Mouse (Mus musculus) embryonic facial prominence, embryonic 14.5 days (tissue): ENCODE results near the gene Eif4a1. TPM values are rescaled to one million over a fixed set of nuclear protein-coding genes. Genes with fewer than 3 reads are reported as not detected.

Experiments used
- ATAC-seq: fragments of 200-750 bp; cut with Nextera tagmentation; 2 replicates; pipeline ENCODE4 v1.8.0; 2017; ENCODE audit warnings: low read depth, moderate number of reproducible peaks, moderate TSS enrichment
- DNase-seq: peaks from one replicate; pipeline ENCODE4 v3.0.0-alpha.2; 2015; ENCODE audit warnings: low spot score
- H3K27ac ChIP-seq: fragments of 300-500 bp; sonication (generic); replicated peaks from 2 replicates; pipeline ENCODE4 v1.5.1; 2014; ENCODE audit warnings: low read depth, mild to moderate bottlenecking, low read length, moderate library complexity
- H3K27me3 ChIP-seq: fragments of 300-500 bp; sonication (generic); replicated peaks from 2 replicates; pipeline ENCODE4 v1.6.1; 2014; ENCODE audit warnings: low read length; ENCODE audit not compliant: control insufficient read depth, insufficient read depth
- H3K36me3 ChIP-seq: fragments of 300-500 bp; sonication (generic); 2 replicates; pipeline ENCODE4 v1.6.1; 2014; ENCODE audit warnings: low read length, mixed read lengths; ENCODE audit not compliant: control insufficient read depth, insufficient read depth
- H3K4me1 ChIP-seq: fragments of 300-500 bp; sonication (generic); 2 replicates; pipeline ENCODE4 v1.6.1; 2014; ENCODE audit warnings: antibody characterized with exemption, low read length; ENCODE audit not compliant: control insufficient read depth, insufficient read depth
- H3K4me2 ChIP-seq: fragments of 300-500 bp; sonication (generic); 2 replicates; pipeline ENCODE4 v1.6.1; 2014; ENCODE audit warnings: low read depth, mild to moderate bottlenecking, low read length, moderate library complexity, mixed read lengths
- H3K4me3 ChIP-seq: fragments of 300-500 bp; sonication (generic); 2 replicates; pipeline ENCODE4 v1.5.1; 2014; ENCODE audit warnings: low read depth, mild to moderate bottlenecking, low read length
- H3K9ac ChIP-seq: fragments of 300-500 bp; sonication (generic); 2 replicates; pipeline ENCODE4 v1.6.1; 2014; ENCODE audit warnings: low read depth, mild to moderate bottlenecking, low read length, moderate library complexity, mixed read lengths
- H3K9me3 ChIP-seq: fragments of 300-500 bp; sonication (generic); 2 replicates; pipeline ENCODE4 v1.6.1; 2016; ENCODE audit warnings: low read length; ENCODE audit not compliant: control insufficient read depth
- WGBS: fragments of 180-500 bp; shearing (Covaris S2); extraction: QIAGEN DNeasy Blood & Tissue Kit; methylation state at CpG from one replicate; pipeline ENCODE4 v1.1.7; 2014; 5-methylcytosine and 5-hydroxymethylcytosine counted together
- polyA plus RNA-seq: library from polyadenylated mRNA; unstranded; fragments of >200 nt; fragmentation: Nextera tagmentation; extraction: Ambion mirVana; gene quantifications from 2 replicates; pipeline ENCODE4 v1.2.1, GENCODE M21; 2014

Eif4a1 gene
- polyA plus RNA-seq, 1 experiment from 2014 or later, result 525 TPM

DNA sequence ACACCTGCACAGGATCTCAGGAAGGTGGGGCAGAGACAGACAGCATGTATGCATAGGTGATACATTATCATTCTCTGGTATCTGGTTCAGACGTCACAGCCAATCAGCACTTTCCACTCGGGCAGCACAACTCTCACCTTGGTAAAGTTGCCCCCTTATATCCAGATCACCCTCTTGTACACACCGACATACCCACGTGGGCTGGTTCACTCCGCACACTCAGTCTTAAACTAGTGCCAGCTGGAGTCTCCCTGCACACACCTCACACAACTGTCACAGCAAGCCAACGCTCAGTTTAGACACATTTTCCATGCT is 22.8 kb upstream of the Eif4a1 start:
- Histone ChIP-seq H3K4me2 (peak overlapping the region; percentile 93), H3K9ac (peak overlapping the region; percentile 86), H3K4me3 (peak overlapping the region; percentile 55), H3K36me3 (no peaks in the 10 kb centered on the region), H3K4me1 (no peaks in the 10 kb centered on the region), H3K27me3 (no peaks in the 10 kb centered on the region), H3K9me3 (no peaks in the 10 kb centered on the region), H3K27ac (peak overlapping the region; percentile 79)
- ATAC-seq (peak; percentile 24; the same call in 1 of the 2 replicates), DNase-seq (no peak)
- WGBS, result 15% methylated on average over 6 of the region's 6 CpGs

DNA sequence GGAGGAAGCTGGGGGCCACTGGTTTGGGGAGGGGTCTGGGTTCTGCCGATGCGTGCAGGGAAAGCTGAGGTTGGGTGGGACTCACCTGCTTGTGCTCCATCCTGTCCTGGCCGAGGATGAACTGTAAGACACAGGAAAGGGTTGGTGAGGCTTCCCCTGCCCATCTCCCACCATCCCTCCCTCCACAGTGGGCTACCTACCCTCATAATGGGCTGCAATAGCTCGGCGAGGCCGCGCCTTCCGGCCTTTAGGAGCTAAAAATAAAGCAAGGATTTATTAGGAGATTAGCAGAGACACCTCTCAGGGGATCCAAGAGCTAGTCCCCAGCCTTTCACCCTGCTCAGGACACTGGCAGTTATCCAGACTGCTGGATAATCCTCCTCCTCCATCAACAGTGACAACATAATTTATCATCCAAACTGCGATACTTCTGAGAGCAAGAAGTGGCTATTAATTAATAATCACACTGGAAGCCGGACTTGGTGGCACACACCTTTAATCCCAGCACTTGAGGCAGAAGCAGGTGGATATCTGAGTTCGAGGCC is 21.3 kb upstream of the Eif4a1 start:
- Histone ChIP-seq H3K27me3 (no peaks in the 10 kb centered on the region), H3K36me3 (no peaks in the 10 kb centered on the region), H3K27ac (no peak overlapping the region), H3K9ac (no peak overlapping the region), H3K4me3 (no peak overlapping the region), H3K4me1 (no peaks in the 10 kb centered on the region), H3K9me3 (no peaks in the 10 kb centered on the region), H3K4me2 (no peak overlapping the region)
- no peak for ATAC-seq
- WGBS, result 64% methylated on average over 11 of the region's 11 CpGs
- DNase-seq, result no peak

DNA sequence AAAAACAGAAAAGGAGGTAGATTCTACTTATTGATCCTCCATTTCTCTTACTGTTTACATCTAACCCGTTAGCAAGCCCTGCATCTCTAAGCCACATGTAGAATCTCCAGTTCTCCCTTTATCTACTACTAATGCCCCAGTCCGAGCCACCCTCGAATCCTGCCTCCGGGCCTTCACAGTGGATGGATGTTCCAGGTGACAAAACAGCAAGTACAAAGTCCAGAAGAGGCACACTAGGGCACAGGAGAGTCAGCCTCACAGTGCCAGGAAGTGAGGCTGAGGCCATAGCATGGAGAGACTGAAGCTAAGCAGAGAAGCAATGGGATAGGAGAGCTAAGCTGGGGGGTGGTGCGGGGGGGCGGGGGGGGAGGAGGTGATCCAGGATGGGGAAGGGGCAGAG is 20.6 kb upstream of the Eif4a1 start:
- WGBS, result 78% methylated on average over 6 of the region's 6 CpGs
- ATAC-seq, result no peak

DNA sequence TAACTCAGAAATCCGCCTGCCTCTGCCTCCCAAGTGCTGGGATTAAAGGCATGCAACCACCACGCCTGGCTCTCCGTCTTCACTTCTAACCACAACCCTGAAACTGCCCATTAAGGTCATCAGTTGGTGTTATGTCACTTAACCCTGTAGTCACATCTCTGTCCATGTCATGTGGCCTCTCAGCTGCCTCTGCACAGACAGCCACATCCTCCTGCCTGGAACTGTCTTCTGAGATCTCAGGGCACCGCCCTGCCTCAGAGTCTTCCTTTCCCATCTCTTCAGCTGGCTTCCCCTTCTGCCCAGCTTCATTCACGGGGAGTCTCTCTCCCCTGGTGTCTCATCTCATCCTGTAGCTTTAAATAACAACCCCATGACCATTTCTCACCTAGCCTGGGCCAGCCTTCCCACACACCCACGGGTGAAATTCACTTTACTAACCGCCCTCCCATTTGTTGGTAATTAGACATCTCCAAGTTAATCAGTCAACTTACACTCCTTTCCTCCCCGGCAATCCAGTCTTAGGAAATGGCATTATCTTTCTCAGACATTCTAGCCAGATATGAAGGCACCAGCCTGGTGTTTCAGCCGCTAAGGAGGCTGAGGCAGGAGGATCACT is 20.1 kb upstream of the Eif4a1 start:
- ATAC-seq (no peak), DNase-seq (no peak)
- H3K4me2 ChIP-seq, result no peak overlapping the region
- H3K27ac ChIP-seq, result no peak overlapping the region
- H3K36me3 ChIP-seq, result no peaks in the 10 kb centered on the region
- H3K9ac ChIP-seq, result no peak overlapping the region
- no peaks in the 10 kb centered on the region for H3K9me3 ChIP-seq
- H3K4me3 ChIP-seq, result no peak overlapping the region
- 69% methylated on average over 9 of the region's 9 CpGs for WGBS
- H3K27me3 ChIP-seq, result no peaks in the 10 kb centered on the region
- H3K4me1 ChIP-seq, result no peaks in the 10 kb centered on the region

More for the DNA sequence above, 20.6 kb upstream of the Eif4a1 start:
- Histone ChIP-seq H3K27me3 (no peaks in the 10 kb centered on the region), H3K27ac (no peak overlapping the region), H3K9ac (no peak overlapping the region), H3K4me1 (no peaks in the 10 kb centered on the region), H3K9me3 (no peaks in the 10 kb centered on the region), H3K4me3 (no peak overlapping the region), H3K4me2 (no peak overlapping the region), H3K36me3 (no peaks in the 10 kb centered on the region)
- no peak for DNase-seq

DNA sequence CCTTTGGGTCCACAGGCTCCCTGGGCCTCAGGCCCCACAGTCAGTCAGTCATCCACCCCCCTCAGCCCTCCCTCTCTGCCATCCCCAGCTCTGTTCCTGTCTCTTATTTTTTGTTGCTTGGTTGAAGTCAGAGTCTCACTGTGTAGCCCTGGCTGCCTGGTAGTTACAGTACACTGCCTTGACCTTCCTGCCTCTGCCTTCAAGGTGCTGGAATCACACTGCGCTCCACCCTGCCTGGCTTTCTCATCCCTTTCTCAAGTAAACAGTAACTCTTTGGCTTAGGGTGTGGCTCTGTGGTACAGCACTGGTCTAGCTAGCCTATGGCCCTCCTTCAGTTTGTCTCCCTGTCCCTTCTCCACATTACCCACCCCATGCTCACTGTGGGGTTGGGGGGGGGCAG is 17.7 kb upstream of the Eif4a1 start:
- ATAC-seq, result no peak
- WGBS, result 88% methylated on average over 1 of the region's 1 CpGs
- H3K36me3 ChIP-seq, result no peaks in the 10 kb centered on the region

DNA sequence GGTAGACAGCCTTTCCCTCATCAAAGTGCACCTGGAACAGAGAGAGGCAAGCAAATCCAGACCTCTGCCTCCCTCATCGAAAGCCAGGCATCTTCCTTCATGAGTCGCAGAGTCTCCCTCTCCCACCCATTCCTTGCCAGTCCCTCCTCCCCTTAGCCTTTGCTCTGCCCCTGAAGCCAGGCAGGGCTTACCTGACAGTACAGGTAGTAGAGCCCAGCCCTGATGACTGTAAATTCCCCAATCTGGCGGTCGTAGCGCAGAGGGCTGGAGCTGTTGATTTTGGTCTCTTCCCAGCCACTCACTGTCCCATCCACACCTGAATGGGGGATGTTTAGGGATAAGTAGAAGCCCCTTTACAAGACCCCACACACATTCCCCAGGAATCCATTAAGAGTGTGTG is 14.8 kb upstream of the Eif4a1 start:
- peak overlapping the region; percentile 71; the same call in 1 of the 2 replicates for H3K27ac ChIP-seq
- 44% methylated on average over 5 of the region's 5 CpGs for WGBS

More for the DNA sequence above, 17.7 kb upstream of the Eif4a1 start:
- no peaks in the 10 kb centered on the region for H3K9me3 ChIP-seq
- H3K27ac ChIP-seq, result no peak overlapping the region
- H3K4me3 ChIP-seq, result no peak overlapping the region
- no peak overlapping the region for H3K9ac ChIP-seq
- H3K27me3 ChIP-seq, result no peaks in the 10 kb centered on the region
- no peak for DNase-seq
- H3K4me1 ChIP-seq, result peaks cover 16% of the 10 kb centered on the region
- no peak overlapping the region for H3K4me2 ChIP-seq

DNA sequence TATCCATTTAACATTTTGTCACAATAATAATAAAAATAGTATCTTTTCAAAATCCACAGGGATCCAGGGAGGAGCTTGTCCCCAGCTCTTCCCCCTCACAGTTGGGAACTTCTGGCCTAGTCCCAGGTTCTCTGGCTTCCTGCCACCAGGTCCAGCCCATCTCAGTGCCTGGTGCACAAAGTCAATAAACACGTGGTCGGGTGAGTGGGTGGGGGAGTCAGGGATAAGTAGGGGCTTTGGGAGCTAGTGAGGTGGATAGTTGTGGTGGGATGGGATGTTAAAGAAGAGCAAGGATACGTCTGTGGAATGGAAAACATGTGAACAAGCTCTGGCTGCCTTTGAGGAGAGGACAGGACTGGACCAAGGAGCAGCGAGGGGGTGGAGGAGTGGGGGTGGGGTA is 14.2 kb upstream of the Eif4a1 start:
- peak; percentile 70 for DNase-seq
- no peaks in the 10 kb centered on the region for H3K36me3 ChIP-seq
- H3K27me3 ChIP-seq, result no peaks in the 10 kb centered on the region
- H3K4me1 ChIP-seq, result peaks cover 26% of the 10 kb centered on the region
- no peaks in the 10 kb centered on the region for H3K9me3 ChIP-seq
- ATAC-seq, result no peak
- no peak overlapping the region for H3K4me3 ChIP-seq
- H3K9ac ChIP-seq, result peak overlapping the region; percentile 30; the same call in 1 of the 2 replicates
- 12% methylated on average over 4 of the region's 4 CpGs for WGBS
- H3K27ac ChIP-seq, result peak overlapping the region; percentile 71; the same call in 1 of the 2 replicates
- no peak overlapping the region; the same call in 1 of the 2 replicates for H3K4me2 ChIP-seq

More for the DNA sequence above, 14.8 kb upstream of the Eif4a1 start:
- Histone ChIP-seq H3K9ac (peak overlapping the region; percentile 30; the same call in 1 of the 2 replicates), H3K4me1 (peaks cover 26% of the 10 kb centered on the region), H3K27me3 (no peaks in the 10 kb centered on the region), H3K4me2 (no peak overlapping the region), H3K9me3 (no peaks in the 10 kb centered on the region), H3K36me3 (no peaks in the 10 kb centered on the region), H3K4me3 (no peak overlapping the region)
- no peak for DNase-seq
- ATAC-seq, result no peak

DNA sequence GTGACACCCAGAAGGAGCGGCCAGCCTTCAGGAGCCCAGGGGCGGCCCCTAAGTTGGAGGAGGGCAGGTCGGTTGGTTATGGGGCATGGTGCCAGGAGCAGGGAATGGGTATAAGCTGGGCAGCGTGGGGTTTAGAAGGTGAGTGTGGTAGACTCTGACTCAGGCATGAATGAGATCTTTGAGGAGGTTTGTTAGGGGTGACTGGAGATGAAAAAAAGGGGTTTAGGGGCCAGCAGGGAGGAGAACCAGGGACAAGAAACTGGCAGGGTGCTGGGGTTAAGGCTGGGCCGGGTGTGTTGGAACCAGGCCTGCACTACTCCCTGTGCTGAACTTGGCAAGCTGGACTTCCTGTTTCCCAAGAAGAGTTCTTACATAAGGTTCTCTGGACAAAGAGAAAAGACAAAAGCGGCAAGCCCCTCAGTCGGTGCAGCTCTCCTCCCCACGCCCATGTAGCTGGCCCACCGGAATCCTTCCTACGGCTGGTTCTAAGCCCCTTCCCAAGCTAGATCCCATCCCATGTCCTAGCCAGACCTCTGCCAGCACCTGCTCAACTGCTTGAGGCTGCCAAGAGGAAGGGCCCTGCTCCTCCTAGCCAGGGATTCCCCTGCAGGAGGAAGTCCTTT is 13.4 kb upstream of the Eif4a1 start, which contains the start of gene Tnfsf13:
Gene Tnfsf13 (minus strand): TSS at position 259 of the 623 bp plus-strand sequence.
- H3K36me3 ChIP-seq, result no peaks in the 10 kb centered on the region
- peak within 1 kb of the TSS; percentile 71 for H3K27ac ChIP-seq
- 65% methylated on average over 10 of the region's 10 CpGs for WGBS
- ATAC-seq, result no peak
- H3K4me2 ChIP-seq, result peak within 1 kb of the TSS; percentile 15
- H3K4me3 ChIP-seq, result no peak within 1 kb of the TSS
- H3K9ac ChIP-seq, result peak within 1 kb of the TSS; percentile 30; the same call in 1 of the 2 replicates
- peaks cover 29% of the 10 kb centered on the region for H3K4me1 ChIP-seq
- peak; percentile 49 for DNase-seq
- H3K9me3 ChIP-seq, result no peaks in the 10 kb centered on the region
- no peaks in the 10 kb centered on the region for H3K27me3 ChIP-seq
